Mouse (Mus musculus) ovary, postnatal 14 days (tissue): ENCODE measurements around the gene Zdhhc14.

Experiments used
- DNase-seq: peaks from one replicate; pipeline ENCODE4 v3.0.0; 2022; ENCODE audit warnings: low spot score

Gene Zdhhc14

GRCm38 (mm10) chr17:5554573-5554972, 62.2 kb downstream of the Zdhhc14 start:
- no peak for DNase-seq

- DNase-seq, result no peak
Observed at GRCm38 (mm10) chr17:5556568-5556967, 64.2 kb downstream of the Zdhhc14 start.

- DNase-seq, result no peak
Observed at GRCm38 (mm10) chr17:5560212-5560611, 67.9 kb downstream of the Zdhhc14 start.

GRCm38 (mm10) chr17:5563108-5563507, 70.8 kb downstream of the Zdhhc14 start:
- DNase-seq, result no peak

- no peak for DNase-seq
Observed at GRCm38 (mm10) chr17:5566006-5566405, 73.6 kb downstream of the Zdhhc14 start.

- no peak for DNase-seq
Observed at GRCm38 (mm10) chr17:5567943-5568342, 75.6 kb downstream of the Zdhhc14 start.

- no peak for DNase-seq
Observed at GRCm38 (mm10) chr17:5569131-5570030, 77.0 kb downstream of the Zdhhc14 start.

- no peak for DNase-seq
Observed at GRCm38 (mm10) chr17:5572096-5572730, 79.9 kb downstream of the Zdhhc14 start.

GRCm38 (mm10) chr17:5572745-5573420, 80.5 kb downstream of the Zdhhc14 start:
- DNase-seq, result no peak

GRCm38 (mm10) chr17:5574672-5575071, 82.3 kb downstream of the Zdhhc14 start:
- DNase-seq, result no peak

- no peak for DNase-seq
Observed at GRCm38 (mm10) chr17:5575518-5575917, 83.2 kb downstream of the Zdhhc14 start.

GRCm38 (mm10) chr17:5582232-5582631, 89.9 kb downstream of the Zdhhc14 start:
- DNase-seq, result no peak

GRCm38 (mm10) chr17:5582937-5583336, 90.6 kb downstream of the Zdhhc14 start:
- DNase-seq, result no peak

- no peak for DNase-seq
Observed at GRCm38 (mm10) chr17:5583472-5584145, 91.3 kb downstream of the Zdhhc14 start.

- no peak for DNase-seq
Observed at GRCm38 (mm10) chr17:5591604-5592209, 99.3 kb downstream of the Zdhhc14 start.

GRCm38 (mm10) chr17:5593071-5593470, 100.7 kb downstream of the Zdhhc14 start:
- DNase-seq, result no peak

GRCm38 (mm10) chr17:5595068-5595467, 102.7 kb downstream of the Zdhhc14 start:
- no peak for DNase-seq

- DNase-seq, result no peak
Observed at GRCm38 (mm10) chr17:5596490-5596889, 104.1 kb downstream of the Zdhhc14 start.

- no peak for DNase-seq
Observed at GRCm38 (mm10) chr17:5598999-5599398, 106.6 kb downstream of the Zdhhc14 start.

- DNase-seq, result no peak
Observed at GRCm38 (mm10) chr17:5600505-5601027, 108.2 kb downstream of the Zdhhc14 start.

- no peak for DNase-seq
Observed at GRCm38 (mm10) chr17:5601953-5602352, 109.6 kb downstream of the Zdhhc14 start.
